Mouse (Mus musculus) WW6 (cell line): ENCODE results near the gene Myo15.
"Not testable (repeated sequence)": the region's sequence is repeated elsewhere in the genome, so short reads cannot be mapped to it uniquely, and the experiment has no call there.

Experiments used
- DNase-seq: peaks from one replicate; pipeline ENCODE4 v3.0.0-alpha.2; 2013; ENCODE audit warnings: low read depth, low spot score

Gene Myo15

DNA sequence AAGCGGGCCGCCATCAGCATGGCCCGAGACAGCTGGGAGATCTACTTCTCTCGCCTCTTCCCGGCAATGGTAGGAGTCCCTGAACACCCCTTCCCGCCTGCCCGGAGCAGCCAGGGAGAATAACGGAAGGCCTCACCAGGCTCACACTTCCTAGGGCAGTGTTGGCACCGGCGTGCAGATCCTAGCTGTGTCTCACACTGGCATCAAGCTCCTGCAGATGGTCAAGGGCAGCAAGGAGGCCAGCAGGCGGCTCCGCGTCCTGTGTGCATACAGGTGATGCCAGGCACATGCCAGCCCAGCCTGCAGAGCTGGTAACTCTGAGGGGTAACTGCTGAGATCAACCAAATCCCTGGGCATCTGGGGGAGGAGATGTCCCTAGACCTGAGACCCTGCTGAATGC, 38.1 kb downstream of the Myo15 start:
- DNase-seq, result no peak

DNA sequence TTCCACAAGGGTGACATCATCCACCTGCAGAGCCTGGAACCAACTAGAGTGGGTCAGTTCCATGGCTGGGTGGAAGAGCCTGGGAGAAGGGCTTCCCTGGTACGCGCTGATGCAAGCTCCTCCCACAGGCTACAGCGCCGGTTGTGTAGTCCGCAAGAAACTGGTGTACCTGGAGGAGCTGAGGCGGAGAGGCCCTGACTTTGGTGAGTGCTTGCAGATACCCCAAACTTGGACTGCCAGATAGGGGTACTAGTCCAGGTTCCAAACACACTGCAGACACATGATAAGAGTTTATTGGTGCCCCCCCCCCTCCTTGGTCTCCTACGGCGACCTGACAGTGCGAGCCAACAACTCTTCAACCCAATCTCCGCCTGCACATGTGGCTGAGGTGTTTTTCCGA, 39.8 kb downstream of the Myo15 start:
- no peak for DNase-seq

DNA sequence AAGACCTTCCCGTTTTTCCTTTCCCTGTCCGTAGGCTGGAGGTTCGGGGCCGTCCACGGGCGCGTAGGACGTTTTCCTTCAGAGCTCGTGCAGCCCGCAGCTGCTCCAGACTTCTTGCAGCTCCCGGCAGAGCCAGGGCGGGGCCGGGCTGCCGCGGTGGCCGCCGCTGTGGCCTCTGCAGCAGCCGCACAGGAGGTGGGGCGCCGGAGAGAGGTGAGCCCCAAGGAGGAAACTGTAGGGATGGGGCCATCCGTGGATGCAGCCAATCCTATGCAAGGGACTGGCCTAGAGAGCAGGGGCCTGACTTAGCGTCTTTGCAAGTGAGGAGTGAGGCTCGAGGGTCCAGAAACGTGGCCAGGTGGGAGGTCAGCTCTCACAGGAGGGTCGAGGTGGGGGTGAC, 40.4 kb downstream of the Myo15 start:
- no peak for DNase-seq

DNA sequence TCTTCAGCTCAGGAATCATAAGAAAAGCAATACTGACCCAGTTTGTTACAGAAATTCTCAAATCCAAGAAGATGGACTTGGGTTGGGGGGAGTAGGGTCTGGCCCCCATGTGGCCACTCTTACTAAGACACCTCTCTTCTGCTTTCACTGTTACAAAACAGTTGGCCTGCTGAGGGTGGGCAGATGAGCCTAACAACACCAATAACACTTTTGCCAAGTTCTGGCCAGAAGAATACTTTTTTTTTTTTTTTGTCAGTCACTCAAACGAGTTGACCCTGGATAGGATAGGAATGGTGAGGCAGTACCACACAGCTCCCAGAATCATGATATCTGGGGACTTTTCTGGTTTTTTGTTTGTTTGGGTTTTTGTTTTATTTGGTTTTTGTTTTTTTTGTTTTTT, 42.8 kb downstream of the Myo15 start:
- no peak for DNase-seq

DNA sequence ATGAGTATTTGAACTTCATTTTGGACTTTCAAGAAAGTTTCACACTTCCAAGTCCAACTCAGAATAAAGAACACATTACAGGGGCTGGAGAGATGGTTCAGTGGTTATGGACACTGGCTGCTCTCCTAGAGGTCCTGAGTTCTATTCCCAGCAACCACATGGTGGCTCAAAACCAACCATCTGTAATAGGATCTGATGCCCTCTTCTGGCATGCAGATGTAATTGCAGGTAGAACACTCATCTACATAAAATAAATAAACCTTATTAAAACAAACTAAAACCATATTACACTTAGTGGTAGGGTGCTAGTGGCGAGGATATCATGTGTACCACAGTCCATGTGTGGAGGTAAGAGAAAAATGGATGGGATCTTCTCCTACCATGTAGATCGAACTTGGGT, 43.4 kb downstream of the Myo15 start:
- DNase-seq, result no peak

DNA sequence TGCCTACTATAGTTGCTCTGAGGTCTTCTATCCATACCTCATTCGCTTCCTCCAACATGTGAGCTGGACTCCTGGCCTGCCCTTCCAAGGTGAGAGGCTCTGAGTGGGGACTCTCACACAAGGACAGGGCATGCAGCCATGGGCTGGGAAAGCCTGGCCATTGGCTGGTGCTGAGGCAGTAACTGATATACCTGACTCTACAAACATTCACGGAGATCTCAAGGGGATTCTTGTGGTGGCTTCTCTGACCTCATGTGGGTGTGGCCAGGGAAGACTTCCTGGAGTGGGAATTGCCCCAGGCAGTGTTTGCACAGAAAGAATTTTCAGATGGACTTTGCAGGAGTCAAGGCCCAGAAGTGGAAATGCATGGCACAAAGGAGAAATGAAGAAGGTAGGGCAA, 45.8 kb downstream of the Myo15 start:
- DNase-seq, result no peak

DNA sequence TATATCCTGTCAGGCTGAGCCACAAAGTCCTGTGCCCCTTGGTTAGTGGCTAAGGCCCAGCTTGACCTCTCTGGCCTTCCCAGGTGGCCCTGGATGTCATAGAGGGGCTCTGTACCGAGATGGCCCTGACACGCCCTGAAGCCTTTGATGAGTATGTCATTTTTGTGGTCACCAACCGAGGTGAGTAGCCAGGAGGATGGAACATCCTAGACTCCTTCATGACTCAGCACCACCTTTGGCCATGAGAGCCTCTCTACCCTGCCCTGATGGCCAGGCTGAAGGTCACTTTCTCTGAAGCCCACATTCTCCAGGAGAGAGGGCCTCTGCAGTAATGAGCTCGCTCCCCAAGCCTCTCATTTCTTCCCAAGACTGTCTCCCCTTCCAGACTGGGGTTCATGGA, 49.2 kb downstream of the Myo15 start:
- no peak for DNase-seq

DNA sequence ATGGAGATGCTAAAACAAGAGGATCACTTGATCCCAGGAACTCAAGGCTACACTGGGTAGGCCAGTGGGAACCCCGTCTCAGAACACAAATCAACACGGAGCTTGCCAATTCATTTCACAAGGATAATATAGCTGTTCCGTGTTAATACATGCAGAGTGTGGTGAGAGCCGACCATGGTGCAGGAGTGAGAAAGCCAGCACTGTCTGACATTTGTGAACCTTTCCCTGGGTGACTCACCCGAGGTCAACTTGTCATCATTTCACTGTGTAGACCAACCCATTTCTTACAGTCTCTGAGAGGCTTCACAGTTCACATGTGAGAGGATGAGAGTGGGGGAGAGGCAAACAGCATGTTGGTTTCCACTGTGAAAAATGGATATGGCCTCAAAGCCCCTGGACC, 52.9 kb downstream of the Myo15 start:
- no peak for DNase-seq

DNA sequence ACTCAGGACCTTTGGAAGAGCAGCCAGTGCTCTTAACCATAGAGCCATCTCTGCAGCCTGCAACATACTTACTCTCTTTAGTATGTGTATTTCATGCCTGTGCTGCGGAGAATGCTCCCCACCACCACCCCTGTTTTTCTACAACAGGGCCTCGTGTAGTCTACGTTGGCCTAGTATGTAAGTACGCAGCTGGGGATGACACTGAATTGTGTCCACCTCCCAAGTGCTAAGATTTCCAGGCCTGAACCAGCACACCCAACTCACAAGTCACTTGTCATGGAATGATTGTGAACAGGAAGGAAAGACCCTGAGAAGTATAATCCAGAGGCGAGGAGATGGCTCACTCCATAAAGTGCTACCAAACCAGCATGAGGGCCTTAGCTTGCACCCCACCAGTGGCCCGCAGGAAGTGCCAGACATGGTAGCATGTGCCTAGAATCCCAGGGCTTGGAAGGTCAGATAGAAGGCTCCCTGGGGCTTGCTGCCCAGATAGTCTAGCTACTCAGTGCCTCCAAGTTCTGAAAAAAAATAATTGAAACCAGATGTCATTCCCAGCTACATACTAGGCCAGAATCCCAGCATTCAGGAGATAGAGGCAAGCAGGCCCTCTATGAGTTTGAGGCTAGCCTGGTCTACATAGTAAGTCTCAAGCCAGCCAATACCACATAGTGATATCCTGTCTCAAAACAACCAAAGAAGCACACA, 53.7 kb downstream of the Myo15 start:
- no peak for DNase-seq

DNA sequence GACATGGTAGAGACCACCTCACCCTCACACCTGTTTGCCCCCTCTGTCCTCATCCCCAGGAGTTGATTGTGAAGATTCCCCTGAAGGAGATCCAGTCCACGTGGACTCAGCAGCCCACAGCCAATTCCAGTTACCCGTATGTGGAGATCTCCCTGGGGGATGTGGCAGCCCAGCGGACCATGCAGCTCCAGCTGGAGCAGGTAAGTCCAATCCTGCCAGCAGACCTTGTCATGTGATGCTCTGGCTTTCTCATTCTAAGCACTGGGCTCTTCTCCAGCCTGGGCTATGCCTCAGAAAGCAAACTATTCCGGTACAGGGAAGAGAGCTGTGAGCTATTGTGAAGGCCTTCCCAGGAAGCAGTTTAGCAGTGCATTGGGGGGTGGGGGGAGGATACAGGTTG, 57.3 kb downstream of the Myo15 start:
- no peak for DNase-seq

DNA sequence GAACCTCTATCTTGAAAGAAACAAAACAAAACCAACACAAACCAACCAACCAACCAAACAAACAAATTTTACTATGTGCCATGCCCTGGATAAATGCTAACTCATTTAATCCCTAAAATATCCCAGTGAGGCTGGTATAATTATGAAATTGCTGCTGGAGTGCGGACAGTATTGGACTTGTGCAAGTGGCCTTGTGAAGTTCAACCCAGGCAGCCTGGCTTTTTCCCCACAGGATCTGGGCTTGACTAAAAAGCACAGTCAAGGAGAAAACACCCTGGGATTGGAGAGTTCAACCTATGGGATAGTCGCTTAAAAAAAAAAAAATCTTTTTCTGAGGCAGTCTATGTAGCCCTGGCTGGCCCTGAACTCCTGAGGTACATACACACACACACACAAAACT, 66.5 kb downstream of the Myo15 start:
- DNase-seq, result no peak

DNA sequence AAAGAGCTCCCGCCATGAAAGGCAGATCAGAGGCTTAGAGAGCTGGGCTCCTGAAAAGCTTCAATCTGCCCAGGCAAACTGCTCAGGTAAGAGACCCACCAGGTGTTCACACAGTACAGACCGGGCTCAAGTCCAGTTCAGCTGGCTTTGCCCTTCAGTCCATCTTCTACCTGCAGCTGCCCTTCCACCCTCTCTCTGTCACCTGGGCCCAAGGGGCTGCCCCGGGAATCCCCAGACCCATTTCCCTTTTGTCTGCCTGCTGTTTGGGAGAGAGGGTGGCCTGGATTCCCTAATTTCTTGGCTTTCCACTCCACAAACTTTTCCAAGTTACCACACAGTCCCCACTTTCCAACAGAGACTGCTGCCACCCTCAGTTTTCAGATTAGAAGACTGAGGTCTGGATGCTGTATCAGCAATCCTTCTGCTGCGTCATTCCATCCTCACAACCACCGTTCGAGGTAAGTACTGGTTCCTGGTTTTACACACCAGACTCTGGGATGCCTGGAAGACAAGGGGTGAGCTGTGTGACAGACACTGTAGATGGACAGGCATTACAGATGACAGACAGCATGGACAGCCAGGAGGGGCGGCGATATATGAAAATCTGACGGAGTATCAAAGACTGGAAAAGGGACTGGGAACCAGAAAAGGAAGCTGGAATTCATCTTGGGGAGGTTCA, 67.2 kb downstream of the Myo15 start, which contains the start of gene Alkbh5:
TSS of gene Alkbh5 (plus strand) at position 202 of the 679 bp plus-strand sequence.
- DNase-seq, result no peak

DNA sequence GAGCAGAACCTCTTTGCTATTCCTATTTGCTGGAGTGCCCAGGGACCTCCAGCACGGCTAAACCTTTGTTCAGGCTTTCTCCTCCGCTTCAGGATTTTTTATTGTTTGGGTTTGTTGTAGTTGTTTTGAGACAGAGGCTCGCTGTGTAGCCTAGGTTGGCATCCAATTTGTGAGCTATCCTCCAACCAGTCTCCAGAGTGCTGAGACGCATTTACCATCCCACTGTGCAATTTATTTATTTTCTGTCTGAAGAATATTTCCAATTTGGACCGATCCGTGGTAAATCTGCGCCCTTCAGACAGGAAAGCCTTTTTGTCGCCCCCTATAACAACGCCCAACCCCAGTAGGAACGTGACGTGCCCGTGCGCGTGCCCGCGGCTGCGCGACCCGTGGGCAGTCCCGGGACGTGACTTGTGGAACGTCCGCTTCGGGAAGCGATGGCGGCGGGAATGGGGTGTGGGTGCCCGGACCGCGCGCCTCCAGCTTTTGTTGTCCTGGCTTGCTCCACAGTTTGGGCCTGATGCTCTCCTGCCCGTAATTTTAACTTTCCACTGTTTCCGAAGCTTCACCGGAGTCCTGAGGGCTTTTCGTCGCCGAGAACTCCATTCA, 67.8 kb downstream of the Myo15 start:
- peak; percentile 71 for DNase-seq

DNA sequence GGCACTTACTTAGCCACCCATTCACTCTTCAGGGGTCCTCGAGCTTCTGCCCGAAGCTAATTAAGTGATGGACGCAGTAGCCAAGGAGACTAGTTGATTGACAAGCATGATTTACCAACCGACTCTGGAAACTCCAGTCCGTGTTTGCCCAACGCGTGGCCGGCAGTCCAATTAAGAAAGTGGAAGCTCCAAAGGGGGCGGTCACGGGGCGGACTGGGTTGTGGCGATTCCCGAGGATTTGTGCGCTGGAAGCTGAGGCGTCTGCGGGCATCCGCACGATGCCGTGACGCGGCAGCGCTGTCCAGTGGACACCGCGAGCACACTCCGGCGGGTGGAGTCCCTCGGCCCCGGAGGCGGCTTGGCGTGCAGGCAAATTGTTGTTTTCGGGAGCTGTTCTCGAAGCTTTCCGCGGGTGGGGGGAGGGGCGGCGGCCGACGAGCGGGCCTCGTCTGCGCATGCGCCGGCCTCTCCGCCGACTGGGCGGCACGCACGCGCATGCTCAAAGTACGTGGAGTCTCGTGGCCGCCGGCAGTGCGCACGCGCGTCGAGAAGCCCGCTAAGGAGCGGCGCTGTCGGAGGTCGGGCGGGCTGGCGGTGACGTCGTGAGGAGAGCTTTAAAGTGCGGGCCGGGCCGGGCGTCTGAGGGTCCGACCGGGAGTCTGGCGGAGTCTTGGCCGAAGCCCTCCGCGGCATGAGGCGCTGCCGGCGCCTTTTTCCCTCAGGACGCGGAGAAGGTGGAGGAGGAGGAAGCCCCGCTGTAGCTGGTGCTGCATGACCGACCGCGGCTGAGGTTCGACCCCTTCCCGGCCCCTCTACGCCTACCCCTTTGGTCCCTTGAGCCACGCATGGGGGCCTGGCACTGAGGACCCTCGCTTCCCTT, 68.6 kb downstream of the Myo15 start:
- DNase-seq, result peak; percentile 95

DNA sequence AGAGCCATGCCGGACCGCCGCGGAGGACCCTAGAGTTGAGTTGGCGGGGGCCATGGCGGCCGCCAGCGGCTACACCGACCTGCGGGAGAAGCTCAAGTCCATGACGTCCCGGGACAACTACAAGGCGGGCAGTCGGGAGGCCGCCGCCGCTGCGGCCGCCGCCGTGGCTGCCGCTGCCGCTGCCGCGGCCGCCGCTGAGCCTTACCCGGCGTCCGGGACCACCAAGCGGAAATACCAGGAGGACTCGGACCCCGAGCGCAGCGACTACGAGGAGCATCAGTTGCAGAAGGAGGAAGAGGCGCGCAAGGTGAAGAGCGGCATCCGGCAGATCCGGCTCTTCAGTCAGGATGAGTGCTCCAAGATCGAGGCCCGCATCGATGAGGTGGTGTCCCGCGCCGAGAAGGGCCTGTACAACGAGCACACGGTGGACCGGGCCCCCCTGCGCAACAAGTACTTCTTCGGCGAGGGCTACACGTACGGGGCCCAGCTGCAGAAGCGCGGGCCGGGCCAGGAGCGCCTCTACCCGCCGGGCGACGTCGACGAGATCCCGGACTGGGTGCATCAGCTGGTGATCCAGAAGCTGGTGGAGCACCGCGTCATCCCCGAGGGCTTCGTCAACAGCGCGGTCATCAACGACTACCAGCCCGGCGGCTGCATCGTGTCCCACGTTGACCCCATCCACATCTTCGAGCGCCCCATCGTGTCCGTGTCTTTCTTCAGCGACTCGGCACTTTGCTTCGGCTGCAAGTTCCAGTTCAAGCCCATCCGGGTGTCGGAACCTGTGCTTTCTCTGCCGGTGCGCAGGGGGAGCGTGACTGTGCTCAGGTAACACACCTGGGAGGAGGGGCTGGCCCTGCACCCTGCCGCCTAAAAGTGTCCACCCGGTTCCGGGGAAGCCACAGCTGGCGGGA, 69.5 kb downstream of the Myo15 start:
- no peak for DNase-seq

DNA sequence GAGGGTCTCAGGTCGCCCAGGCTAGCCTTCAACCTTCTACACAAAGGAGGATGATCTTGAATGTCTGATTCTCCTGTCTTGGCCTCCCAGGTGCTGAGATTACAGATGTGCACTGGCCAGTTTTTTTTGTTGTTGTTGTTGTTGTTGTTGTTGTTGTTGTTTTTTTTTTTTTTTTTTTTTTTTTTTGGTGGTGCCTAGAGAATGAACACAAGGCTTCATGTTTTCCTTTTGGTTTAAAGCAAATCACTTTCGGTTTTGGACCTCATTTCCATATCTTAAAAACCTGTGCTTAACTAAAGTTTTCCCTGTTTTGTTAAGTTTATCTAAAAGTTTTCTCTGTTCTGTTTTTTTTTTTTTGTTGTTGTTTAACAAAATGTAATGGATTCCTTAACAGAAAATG, 70.4 kb downstream of the Myo15 start:
- no peak for DNase-seq

DNA sequence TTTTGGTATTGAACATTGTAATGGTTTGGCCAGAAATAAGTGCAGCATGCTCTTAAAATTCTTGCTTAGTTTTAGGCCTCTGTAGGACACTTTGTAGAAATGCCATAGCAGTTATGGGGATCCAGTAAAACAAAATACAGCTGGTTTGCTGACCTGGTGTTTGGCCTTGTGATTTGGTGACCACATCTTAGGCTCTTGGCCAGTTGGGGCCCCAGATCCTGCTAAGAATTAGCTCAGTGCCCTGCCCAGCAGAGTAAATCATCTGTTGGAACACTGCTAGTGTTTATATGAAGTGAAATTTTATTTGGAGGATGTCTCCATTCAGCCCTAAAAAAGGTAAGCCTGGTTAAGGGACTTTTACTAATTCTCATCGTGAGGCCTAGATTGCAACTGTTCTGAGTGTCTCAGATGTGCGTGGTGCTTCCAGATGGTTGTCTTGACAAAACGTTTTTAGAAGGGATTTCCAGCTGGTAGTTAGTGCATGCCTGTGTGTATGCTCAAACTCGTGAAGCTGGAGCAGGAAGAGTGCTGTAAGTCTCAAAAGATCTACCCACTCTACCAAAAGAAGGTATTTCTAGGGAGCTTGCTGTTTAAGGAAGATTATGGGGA, 71.0 kb downstream of the Myo15 start:
- no peak for DNase-seq

DNA sequence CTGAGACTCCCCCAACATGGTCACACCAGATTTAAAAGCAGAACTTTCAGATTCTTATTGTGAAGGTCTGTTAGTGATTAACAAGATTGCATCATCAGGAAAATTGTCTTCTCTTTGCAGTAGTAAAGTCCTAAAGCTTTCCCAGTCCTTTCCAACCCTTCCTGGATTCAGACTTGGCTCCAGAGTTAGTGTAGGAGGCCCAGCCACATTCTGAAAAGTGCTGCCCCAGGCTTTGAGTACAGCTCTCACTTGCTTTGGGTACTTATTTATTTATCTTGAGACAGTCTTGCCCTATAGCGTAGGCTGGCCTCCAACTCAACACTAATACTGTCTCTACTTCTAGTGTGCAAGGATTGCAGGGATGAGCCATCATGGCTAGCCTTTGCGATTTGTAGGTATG, 71.6 kb downstream of the Myo15 start:
- no peak for DNase-seq

DNA sequence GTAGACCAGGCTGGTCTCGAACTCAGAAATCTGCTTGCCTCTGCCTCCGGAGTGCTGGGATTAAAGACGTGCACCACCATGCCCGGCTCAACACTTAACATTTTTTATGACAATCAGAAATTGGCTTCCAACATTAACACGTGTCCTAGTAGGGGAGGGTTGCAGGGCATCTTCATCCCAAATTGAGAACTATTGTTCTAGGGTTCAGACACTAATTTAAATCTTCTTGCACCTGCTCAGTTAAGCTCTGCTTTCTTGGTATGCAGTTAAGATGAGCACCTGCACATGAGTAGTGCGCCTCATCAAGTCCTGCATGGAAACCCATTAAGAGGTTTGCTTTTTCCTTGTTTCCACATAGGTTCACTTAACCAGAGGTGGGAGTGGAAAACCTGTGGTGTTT, 72.7 kb downstream of the Myo15 start:
- DNase-seq, result no peak

DNA sequence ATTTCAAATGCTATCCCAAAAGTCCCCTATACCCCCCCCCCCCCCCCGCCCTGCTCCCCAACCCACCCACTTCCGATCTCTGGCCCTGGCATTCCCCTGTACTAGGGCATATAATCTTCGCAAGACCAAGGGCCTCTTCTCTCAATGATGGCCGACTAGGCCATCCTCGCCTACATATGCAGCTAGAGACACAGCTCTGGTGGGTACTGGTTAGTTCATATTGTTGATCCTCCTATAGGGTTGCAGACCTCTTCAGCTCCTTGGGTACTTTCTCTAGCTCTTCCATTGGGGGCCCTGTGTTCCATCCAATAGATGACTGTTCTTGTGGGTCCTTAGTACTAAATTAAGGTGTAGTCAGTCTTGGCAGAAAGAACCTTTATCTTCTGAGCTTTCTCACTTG, 74.1 kb downstream of the Myo15 start:
- not testable (repeated sequence) for DNase-seq

DNA sequence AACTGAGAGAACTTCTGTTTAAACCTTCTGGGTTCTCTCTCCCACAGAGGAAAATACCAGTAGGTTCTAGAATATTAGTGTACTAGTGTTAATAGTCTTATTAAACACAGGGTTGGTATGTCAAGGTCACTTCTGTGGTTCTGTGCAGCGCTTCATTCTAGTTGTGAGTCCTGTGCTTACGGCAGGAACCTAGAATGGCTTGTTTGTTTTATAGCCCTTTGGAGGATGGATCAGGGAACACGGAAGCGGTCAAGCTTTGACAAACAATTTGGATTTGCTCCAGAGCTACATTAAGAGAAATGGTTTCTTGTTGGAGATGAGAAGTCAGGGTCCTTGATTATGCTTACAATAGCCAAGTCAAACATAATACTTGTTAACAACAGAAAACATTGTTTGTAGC, 76.3 kb downstream of the Myo15 start:
- no peak for DNase-seq
